Mouse (Mus musculus) fibroblast of lung, adult 2 months (primary cell): ENCODE measurements around the gene Tlr9.

Source experiments
- DNase-seq: peaks from one replicate; pipeline ENCODE4 v3.0.0-alpha.2; 2011; ENCODE audit warnings: low read depth

Tlr9 gene

DNA sequence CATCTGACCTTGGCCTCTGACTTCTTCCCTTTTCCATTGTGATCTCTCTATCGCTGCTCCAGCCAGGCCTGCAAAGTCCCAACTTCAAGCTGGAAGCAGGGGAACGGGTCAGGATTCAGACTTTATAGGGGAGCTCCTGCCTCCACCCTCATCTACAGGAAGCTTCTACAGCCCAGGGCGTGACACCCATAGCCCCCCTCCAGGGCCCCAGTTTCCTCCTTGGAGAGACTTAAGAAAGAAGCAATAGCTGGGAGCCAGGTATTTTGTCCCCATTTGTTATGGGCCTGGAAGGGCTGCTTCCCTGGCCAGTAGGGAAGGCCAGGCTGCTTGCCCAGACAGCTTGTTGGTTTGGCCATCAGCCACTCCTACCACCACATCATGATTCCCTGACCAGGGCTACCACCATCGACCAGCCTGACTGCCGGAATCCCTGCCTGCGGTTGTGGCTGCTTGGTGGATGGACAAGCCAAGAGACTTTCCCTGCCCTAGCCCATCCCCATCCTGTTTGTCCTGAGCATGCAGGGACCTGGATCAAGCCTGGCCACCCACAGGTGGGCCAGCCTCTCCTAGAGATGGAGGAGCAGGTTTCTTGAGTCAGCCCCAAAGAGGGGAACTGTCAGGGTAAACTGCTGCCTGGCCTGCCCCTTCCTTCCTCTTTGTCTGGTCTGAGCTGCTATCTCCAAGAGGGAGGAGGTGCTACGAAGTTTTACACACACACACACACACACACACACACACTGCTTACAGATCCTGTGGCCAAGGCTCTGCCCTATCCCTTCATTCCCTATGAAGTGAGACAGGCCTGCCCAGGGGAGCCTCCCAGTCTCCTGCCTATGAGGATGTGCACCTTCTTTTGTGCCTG is 18.2 kb upstream of the Tlr9 start:
- DNase-seq, result peak; percentile 68

DNA sequence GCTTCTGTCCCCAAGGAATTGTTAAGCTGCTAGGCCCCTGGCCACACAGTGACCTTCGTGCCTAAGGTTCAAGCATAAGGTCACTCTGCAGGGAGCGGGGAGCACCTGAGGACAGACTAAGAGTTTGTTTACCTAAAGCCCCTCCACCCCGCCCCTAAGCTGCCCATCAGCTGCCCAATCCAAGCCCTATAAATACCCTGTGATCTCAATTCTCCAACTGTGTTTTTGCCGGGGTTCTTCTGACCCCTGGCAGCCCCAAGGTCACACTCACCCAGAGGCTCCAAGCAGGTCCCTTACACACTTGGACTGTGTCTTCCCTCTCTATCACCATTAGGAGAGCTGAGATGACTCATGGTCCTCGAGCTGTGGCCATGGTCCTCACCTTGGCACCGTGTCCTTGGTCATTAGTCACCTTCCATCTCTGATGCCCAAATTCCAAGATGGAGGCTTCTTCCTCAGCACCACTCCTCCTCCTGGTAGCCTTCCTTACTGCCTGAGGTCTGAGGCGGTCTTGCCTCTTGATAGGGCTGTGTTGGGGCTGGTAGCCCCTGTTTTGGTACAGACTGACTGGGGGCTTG is 16.6 kb upstream of the Tlr9 start:
- DNase-seq, result no peak

DNA sequence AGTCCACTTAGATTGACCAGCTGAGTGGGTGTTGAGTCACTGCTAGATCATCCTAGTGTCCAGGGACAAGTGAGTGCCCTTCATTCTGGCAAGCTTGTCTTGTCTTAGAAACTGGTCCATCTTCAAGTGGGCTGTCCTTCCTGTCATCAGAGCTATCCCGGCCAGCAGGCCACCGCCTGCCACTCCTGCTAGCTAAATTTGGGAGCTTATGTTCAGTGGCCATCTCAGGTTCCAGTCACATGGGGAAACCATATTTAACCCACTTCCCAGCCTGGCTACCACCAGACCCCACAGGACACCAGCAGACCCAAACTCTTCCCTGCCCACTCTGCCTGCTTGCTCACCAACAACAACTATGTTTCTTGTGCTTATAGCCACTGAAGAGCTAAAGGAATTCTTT is 15.9 kb upstream of the Tlr9 start:
- DNase-seq, result no peak

DNA sequence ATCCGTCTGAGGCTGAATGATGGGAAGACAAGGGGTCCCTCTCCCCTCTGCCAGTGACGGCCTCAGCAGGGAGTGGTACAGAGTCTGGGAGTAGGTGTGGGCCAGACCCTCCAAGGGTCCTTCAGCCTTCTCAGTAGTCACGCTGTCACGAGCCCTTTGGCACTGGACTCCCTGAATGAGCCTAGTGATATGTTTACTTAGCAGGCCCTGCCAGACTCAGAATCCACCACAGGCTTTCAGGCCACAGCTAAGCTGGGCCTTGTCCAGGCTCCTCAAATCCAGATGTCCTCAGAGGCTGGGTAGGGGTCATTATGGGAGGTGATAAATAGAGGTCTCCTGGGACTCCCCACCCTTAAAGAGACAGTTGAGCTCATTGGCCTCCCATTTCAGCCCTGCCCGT is 14.2 kb upstream of the Tlr9 start:
- no peak for DNase-seq

DNA sequence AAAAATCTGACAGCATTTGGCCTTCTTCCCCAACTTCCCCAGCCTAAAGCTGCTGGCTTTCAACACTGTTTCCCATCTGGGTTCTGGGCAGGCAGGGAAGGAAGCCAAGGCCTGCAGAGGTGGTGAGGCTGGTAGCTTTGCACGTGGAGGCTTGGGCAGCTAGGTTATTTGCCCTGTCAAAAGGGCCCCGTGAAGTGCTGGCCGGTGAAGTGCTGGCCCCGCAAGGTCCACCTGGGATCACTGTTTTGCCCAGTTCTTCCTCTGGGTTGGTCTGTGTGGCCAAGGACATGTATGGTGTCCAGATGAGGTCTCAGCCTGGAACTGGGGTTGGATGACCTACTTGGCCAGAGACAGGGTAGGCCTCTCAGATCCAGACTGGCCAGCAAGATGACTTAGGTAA is 12.4 kb upstream of the Tlr9 start:
- DNase-seq, result no peak

DNA sequence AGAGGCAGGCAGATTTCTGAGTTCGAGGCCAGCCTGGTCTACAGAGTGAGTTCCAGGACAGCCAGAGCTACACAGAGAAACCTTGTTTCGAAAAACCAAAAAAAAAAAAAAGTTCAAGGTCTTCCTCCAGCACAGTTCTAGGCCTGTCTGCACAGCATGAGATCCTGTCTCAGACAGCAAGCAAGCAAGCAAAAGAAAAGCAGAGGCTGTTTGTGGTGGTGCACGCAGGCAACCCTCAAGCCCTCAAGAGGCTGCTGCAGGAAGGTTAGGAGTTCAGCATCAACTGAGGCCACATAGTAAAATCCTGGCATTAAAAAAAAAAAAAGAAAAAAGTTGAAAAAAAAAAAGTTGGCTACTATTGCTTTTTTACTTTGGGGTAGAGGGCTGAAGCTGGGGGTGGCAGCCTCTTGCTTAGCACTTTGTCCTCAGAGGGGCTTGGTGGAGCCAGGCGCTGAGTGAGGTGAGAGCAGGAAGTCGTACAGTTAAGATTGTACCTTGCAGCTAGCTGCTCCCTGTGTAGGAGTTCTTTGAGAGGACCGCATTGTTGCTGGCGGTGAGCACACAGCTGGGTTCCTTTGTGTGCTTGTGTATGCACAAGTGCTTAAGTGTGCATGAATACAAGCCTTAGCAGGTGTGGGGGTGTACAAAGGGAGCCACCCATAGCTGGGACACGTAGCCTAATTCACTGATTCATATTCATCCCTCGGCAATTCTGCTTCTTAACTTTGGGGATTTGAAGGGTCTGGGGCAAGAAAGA is 11.4 kb upstream of the Tlr9 start:
- DNase-seq, result no peak

DNA sequence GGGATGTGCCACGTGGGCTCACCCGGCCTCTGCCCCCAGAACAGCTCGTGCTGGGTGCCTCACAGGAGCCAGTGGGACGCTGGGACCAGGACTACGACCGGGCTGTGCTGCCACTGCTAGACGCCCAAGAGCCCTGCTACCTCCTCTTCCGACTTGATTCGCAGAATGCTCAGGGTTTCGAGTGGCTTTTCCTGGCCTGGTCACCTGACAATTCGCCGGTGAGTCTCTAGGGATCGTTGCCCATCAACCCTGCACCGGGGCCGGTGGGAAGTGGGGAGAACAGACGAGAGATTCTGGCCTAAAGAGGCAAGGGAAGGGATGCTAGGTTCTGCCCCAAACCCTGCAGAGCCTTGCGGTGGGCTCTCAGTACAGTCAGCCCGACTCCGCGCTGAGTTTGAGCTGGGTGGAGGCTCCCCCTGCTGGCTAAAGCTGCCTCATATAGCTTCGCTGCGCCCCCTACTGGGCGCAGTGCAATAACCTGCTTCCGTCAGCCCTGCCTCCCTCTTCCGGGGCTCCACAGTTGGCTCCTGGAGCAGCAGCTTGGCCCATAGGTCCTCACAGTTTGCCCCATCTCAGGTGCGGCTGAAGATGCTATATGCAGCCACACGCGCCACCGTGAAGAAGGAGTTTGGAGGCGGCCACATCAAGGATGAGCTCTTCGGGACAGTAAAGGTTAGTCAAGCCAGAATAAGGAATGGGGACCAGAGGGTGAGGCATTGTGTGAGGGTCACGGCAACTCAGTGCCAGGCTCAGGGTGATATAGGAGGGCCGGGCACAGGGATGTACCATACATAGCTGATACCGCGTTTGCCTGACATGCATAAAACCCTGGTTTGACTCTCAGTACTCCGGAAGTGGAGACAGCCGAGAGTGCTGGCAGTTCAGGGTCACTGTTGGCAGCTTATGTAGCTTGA is 10.5 kb upstream of the Tlr9 start:
- DNase-seq, result peak; percentile 67

DNA sequence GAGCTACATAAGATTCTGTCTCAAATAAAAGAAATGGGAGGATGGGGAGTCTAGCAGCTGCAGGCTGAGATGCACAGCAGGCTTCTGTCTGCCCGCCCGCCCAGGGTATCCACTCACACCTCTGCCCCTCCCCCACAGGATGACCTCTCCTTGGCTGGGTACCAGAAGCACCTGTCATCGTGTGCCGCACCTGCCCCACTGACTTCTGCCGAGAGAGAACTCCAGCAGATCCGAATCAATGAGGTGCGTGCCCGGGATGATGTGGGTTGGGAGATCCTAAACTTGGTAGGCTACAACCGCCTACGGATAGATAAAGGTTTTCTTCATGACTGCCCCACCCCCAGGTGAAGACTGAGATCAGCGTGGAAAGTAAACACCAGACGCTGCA is 9.8 kb upstream of the Tlr9 start:
- DNase-seq, result no peak

DNA sequence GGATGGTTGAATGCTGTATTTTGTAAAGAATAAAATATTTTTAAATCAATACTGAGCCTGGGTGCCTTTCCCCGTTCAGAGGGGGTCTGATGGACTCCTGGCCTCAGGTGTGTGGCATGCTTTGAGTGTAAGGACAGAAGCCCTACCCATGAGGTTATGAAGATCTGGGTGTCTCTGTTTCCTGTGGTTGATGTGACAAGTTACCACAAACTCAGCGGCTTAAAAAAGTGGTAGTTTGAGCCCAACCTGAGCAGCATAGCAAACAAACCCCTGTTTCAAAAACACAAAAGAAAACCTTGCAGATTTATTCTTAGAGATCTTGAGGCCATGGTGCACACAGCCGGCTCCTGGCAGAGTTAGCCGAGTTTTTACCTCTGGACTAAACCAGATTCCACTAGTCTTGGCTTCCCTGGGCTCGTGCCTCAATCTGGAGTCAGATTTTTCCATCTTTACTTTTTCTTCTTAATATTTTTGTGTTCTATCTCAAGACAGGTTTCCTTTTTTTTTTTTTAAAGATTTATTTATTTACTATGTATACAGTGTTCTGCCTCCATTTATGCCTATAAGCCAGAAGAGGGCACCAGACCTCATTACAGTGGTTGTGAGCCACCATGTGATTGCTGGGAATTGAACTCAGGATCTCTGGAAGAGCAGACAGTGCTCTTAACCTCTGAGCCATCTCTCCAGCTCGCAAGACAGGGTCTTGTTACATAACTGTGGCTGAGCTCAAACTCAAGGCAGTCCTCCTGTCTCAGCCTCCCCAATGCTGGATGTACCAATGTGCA is 6.9 kb upstream of the Tlr9 start:
- no peak for DNase-seq

DNA sequence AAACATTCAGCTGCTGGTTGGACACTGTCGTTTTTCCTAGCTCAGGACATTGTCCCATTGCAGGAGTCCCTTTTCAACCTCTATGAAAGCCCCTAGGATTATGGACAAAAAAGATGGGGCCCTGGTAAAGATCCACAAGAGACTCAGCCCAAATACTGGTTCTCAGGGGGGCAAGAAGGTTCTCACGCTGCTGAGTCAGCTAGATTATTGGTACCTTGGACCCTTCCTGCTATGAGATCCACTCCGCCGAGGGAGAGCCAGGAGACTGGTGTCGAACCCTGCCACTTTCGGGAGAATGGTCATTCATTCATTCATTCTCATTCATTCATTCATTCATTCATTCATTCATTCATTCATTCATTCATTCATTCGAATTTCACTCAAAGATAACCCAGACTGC is 5.4 kb upstream of the Tlr9 start:
- DNase-seq, result no peak

DNA sequence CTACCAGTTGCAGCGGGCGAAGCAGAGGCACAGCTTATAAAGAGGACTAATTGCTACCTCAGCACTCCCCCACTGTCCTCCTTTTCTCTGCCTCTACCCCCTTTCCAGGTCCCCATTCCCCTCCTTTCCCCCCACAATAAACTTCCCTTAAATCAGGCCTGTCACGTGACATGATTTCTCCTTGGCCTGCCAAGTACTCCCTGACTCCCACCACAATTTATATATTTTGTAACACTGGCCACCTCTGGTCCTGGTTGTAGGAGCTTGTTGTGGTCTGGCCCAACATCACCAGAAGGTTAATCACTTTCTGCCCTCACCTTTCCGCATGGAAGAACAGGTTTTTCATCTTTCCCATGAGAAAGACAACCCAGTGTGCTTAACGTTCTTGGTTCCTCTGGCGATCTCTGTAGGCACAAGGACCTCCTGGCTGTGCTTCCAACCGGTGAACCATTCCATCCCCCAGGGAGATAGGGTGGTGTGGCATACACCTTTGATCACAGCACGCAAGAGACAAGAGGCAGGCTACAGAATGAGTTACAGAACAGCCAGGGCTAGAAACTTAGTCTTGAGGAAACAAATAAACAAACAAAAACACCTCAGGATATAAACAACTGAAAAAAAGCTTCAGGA is 1.4 kb upstream of the Tlr9 start:
- no peak for DNase-seq

DNA sequence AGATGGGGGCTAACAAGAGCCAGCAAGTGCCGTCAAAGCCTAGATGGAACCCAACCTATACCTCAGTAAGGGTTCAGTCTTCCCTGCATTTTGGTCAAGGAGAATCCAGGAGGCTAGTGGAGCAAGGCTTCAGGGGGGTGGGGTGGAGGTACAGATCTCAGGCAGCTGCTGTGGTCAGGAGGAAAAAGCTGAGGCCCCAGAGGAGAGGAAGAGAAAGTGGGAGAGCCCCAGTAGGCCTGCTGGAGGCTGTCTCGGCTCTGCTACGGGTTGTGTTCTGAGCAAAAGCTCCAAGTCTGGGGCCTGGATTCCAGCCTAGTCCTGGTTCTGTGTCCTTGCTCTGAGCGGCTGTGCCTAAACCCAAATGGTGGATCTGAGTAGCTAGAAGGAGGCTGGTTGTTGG is 596 bp downstream of the Tlr9 start:
- no peak for DNase-seq

DNA sequence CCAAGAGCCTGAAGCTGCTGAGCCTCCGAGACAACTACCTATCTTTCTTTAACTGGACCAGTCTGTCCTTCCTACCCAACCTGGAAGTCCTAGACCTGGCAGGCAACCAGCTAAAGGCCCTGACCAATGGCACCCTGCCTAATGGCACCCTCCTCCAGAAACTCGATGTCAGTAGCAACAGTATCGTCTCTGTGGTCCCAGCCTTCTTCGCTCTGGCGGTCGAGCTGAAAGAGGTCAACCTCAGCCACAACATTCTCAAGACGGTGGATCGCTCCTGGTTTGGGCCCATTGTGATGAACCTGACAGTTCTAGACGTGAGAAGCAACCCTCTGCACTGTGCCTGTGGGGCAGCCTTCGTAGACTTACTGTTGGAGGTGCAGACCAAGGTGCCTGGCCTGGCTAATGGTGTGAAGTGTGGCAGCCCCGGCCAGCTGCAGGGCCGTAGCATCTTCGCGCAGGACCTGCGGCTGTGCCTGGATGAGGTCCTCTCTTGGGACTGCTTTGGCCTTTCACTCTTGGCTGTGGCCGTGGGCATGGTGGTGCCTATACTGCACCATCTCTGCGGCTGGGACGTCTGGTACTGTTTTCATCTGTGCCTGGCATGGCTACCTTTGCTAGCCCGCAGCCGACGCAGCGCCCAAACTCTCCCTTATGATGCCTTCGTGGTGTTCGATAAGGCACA is 3.2 kb downstream of the Tlr9 start:
- DNase-seq, result no peak

DNA sequence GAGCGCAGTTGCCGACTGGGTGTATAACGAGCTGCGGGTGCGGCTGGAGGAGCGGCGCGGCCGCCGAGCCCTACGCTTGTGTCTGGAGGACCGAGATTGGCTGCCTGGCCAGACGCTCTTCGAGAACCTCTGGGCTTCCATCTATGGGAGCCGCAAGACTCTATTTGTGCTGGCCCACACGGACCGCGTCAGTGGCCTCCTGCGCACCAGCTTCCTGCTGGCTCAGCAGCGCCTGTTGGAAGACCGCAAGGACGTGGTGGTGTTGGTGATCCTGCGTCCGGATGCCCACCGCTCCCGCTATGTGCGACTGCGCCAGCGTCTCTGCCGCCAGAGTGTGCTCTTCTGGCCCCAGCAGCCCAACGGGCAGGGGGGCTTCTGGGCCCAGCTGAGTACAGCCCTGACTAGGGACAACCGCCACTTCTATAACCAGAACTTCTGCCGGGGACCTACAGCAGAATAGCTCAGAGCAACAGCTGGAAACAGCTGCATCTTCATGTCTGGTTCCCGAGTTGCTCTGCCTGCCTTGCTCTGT is 3.8 kb downstream of the Tlr9 start:
- no peak for DNase-seq

DNA sequence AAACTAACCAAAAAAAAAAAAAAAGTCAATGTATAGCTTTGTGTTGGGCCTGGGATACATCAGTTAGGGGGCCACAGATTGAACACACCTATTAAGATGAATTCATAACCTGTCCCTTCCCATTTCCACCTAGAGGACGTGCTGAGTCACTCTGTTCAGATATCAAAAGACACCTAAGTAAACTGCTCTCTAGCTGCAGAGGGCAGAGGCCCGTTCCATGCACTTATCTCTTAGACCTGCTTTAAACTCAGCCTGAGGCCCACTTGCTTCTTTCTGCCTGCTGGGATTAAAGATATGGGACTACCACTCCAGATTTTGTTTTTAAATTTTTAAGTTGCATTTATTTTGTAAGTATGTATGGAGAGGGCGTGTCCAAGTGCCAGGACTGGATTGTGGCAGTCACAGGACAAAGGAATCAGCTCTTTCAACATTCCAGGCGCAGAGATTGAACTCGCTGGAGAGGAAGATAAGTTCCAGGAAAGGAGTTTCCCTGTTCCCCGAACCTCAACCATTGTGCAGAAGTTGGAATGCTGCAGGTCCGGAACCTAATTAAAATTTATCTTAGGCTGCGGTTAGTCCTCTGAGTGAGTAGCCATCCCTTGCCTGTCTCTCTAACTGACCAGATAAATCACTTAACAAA is 5.5 kb downstream of the Tlr9 start:
- DNase-seq, result no peak

DNA sequence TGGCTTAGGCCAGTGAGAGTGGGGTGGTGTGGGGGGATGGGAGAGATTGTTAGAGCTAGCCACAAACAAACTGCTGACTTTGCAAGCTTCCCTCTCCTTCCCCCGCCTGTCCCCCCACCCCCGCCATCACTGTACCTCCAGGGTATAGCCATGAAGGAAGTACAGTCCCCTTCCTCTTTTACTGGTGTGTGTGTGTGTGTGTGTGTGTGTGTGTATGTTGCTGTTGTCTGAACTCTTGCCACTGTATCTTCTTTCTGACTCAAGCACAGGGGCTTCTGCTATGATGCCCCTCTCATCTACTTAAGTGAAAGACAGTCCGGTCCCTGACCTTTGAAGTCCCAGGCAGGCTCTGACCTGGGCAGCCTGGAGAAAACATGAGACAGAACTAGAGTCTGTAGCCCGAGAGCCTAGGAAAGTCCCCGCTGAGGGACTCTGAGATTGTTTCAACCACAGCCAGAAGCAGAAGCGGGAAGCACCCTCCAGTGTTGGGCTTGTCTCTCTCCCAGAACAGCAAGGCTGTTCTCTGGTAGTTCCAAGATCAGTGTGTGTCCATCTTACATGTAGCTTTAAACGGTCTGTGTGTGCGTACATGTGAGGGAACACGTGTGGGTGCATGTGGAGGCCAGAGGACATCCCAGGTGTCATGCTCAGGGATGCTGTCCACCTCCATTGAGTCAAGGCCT is 7.8 kb downstream of the Tlr9 start:
- no peak for DNase-seq

DNA sequence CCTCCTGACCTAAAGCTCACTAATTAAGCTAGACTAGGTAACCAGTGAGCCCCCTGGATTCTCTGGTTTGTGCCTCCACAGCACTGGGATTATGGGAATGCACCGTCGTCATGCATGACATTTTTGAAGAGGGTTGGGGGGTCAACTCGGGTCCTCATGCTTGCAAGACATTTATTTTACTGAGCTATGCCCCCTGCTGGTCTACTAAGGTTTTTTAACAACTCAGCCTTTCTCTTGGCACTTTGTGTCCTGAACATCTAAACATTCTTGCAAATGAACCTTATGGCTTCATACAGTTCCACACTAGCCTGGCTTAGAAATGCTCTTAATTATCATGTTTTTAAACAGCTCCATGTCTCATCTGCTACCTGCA is 8.3 kb downstream of the Tlr9 start:
- no peak for DNase-seq

DNA sequence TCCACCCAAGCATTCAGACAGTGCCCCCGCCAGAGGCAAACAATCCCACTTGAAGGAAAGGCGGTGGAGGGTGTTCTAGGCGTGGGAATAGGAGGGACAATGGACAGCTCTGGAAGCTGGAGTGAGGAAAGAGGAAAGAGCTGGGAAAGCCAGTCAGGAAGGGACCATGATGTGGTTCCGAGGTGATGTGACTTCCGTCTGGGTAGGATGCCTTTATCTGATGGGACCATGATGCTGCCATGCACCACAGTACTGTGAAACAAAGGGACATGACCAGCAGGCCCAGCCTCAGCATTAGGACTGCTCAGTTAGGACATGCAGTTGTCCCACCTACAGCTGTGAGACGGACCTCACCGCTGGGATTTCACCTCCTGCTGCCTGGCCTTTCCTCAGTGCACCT is 8.8 kb downstream of the Tlr9 start:
- DNase-seq, result no peak

DNA sequence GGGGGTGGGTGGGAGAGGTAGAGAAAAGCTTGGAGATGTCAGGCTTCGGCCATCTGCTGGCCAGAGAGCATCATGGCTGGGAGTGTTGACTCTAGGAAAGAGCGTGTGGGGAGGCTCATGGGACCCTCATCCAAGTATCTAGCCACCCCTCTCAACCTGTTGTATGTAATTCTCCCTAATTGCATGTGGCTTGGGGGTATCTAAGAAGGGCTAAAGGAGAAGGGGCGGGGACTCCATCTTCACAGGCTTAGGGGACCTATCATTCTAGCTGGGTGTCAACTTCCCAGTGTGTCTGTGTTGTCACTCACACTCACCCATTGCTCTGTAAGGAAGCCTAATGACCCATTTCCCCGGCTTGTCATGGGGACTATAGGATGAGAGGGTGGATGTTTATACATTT is 9.4 kb downstream of the Tlr9 start:
- no peak for DNase-seq
